Mouse (Mus musculus): ENCODE results near the gene Syk.

Syk gene

DNA sequence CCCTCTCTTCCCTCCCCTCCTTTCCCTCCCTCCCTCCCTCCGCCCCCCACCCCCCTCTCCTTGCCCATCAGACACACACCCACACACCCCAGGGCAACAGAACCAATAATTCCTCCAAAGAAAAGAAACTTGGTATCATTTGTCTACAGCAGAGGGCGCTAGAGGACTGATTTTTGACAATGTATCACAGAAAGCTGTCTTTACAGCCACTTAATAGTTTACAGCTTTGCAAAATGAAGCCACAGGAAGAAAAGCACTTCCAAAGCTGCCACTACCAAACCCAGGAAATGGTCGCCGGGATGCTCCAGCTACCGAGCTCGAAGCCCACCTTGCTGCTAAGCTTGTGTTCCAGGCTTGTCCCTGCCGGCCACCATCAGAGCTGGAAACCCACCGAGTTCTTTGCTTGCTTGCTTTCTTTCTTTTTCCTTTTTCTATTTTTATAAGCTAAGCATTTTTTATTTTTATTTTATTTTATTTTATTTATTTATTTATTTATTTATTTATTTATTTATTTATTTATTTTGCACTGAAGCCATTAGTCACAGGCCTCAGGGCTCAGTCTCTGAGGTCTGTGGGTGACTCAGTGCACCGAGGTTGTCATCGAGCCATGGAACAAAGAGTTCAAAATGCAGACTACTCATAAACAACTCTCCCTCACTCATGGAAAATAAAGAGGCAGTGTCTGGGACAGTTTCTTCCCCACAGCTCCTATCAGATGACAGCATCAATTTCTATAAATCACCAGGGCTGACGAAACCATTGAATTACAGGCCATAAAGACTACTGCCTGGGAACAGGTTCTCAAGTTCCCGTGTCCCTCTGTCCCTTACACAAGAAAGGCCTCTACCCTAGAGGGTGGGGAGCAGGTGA lies 68.6 kb downstream of the Syk start:
- peak; percentile 58 for DNase-seq (ENCODE audit: low spot score)

DNA sequence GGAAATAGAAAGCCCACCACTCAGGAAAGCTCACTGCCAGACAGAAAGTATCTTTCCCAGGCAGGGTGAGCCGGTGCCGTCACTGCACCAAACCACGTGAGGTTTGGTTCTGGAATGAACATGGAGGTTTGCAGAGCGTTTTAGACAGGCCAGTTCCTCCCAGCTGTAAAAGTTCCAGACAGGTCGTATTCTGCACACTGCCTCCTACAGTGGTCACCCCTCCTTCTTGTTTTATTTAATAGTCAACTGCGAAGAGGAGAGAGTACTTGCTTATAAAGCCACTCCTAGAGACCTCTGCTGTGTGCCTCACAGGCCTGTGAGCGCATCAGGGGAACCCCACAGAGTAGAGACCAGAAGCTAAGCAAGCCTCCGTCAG lies 69.3 kb downstream of the Syk start:
- no peak for DNase-seq (ENCODE audit: low spot score)

DNA sequence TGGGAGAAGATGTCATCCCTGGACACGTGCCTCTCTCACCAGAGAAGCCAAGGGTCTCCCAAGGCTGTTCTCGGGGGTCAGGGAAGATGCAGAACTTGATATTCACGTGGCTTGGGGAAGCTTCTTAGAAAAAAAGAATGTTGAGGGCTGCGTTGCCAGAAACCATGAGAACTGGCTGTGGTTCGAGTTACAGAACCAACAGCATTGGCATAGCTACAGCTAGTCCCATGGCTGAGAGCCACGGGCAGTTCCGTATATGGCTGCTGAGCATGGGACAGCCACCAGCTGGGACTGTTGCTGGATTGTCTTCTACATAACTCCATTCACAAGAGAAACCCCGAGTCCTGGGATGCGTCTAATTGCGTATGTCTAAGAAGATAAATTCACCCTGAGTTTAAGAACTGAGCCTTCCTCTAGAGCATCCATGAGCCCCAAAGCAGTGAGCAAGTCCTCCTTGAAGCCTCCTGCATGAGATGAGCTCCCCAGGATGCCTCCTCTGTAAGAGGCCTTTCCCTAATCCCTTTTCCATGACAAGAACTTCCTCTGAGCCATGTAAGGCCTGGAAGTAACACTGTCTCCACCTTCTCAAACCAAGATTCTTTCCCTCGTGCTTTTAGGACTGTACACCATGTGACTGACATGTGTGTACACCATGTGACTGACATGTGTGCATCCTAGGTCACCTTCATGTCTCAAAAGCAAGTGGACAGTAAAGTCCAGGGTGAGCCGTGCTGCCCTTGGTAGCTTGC lies 71.3 kb downstream of the Syk start:
- no peak for DNase-seq (ENCODE audit: low spot score)

DNA sequence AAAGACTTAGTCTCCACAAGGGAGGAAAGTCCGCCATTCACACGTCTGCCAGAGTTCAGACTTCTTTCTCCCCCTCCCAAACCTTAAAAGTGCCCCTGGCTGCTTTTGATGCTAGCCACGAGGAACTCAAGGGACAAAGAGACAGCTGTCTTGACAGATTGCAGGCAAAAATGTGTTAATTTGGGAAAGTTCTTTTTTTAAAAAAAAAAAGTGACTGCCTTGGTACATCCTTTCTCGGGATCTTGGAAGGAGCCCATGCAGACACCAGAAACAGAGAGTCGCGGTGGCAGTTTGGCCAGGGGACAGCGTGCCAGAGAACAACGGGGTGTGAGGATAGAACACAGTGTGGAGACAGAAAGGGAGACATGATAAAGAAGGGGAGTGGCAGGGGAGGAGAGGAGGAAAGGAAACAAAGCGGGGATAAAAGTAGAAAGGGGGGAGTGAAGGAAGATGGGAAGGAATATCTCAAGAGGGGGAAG lies 71.9 kb downstream of the Syk start:
- no peak for DNase-seq (ENCODE audit: low spot score)

DNA sequence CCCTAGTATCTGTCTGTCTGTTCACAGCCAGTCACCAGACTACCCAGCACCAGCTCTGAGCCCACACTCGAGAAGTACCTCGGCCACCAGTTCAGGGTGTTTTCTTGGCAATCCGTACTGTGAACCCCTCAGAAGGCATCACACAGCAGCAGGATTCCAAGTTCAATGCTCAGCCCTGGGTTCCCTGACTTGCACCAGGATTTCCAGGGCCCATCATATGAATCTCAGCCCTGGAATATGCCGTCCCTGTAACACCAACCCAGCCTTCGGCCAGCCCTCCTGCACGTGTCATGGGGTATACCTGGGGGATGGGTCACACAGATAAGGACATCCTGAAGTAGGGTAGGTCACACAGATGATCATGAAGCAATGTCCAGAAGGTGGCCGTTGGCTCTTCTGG lies 75.0 kb downstream of the Syk start:
- no peak for DNase-seq (ENCODE audit: low spot score)

DNA sequence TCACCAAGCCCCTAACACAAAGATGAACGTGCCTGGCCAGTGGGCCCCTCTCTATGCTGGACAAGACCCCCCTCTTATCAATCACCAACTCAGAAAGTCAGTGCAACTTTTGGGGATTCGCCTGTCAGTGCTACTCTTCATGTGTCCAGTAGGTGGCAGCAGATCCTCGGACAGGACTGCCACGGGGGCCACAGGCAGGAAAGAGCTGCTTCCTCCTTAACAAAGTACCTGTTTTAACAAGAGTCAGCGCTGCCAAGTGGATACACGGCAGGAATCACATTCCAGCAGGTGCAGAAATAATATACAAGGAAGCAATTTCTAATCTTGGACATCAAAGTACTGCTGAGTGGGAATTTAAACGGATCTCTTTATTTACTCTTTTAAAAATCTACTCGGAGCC lies 75.5 kb downstream of the Syk start:
- DNase-seq (ENCODE audit: low spot score): peak; percentile 66

DNA sequence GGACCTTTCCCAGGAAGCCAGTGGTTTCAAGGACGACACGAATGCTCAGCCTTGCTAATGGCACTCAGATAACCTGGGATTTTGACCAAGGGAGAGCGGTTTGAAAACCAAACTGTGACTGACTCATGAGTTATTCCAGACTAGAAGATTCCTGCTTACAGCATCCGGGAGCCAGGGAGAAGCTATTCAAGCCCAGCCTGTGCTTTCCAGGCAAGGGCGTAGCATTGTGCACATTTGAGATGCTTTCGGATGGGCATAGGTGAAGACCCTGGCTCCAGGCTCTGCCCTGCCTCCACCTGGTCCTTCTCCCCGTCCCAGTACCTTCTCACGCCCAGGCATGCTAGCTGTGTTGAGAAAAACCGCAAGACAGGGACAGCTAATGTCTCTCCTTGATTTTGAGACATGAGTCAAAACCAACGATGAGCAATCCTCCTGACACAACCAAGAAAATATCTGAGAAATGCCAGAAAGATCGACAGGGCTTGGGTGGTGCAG lies 76.2 kb downstream of the Syk start:
- DNase-seq (ENCODE audit: low spot score): no peak

DNA sequence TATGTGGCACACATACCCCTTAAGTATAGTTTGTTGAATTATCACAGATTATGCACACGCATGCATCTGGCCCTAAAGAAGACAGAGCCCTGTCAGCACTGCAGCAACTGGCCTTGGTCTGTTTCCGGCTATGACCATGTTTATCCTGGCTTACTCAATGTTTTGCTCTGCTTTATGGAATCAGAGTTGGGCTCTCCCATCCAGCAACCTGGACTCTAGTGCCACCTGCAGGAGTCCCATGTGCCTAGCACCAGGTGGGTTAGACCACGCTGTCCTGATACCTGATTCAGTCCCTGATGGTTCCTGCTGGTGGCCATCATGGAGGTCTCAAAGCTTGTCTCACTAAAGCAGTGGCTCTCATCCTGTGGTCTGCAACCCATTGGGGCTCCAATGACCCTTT lies 86.9 kb downstream of the Syk start:
- peak; percentile 34 for DNase-seq (ENCODE audit: low spot score)

DNA sequence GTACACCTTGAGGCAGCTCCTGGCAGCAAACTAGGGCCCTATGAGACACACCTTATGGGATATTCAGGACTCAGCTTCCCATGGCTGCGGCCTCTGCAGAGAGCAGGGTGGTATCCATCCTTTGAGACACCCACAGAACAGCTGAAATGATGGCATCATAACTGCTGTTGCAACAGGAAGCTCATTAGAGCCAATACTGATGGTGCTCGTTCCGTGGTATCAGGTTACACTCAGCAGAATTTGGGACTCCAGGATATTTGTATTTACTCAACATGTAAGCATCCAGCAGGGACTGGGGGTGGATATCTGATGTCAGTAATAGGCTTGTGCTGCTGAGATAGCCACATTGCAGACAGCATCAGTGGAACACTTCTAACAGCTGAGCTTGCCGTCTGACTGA lies 90.3 kb downstream of the Syk start:
- no peak for DNase-seq (ENCODE audit: low spot score)

DNA sequence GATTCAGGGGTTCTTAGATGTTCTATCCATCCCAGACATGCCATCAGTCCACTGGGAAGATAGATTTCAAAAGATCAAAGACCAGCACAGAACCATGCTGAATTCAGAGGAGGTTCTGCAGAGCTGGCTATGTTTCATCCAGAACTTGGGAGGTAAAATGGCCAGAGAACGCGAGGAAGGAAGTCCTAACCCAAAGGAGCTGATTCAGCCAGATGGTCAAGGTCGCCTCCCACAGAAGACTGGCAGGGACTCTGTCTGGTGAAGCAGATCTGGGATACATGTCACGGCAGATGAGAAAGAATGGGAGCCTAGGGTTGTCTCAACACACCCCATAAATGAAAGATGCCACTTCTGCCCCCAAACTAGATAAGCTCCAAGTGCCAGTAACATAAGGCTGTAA lies 90.9 kb downstream of the Syk start:
- no peak for DNase-seq (ENCODE audit: low spot score)

DNA sequence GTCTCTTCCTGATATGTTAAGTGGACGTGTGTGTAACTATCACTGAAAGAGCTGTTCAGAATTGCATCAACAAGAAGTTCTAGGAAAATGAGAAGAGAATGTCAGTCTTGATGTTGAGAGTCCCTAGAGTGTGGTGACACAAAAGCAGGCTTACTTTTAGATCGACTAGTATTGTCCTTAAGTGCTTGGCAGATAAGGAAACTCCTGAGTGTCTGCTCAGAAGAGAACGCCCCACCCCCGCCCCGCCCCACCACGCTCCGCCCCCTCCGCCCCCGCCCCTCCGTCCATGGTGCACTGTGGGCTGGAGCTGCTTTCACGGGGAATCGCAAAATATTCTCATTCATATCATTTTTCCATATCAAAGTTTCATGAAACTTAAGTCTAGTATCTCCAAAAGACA lies 91.9 kb downstream of the Syk start:
- no peak for DNase-seq (ENCODE audit: low spot score)

DNA sequence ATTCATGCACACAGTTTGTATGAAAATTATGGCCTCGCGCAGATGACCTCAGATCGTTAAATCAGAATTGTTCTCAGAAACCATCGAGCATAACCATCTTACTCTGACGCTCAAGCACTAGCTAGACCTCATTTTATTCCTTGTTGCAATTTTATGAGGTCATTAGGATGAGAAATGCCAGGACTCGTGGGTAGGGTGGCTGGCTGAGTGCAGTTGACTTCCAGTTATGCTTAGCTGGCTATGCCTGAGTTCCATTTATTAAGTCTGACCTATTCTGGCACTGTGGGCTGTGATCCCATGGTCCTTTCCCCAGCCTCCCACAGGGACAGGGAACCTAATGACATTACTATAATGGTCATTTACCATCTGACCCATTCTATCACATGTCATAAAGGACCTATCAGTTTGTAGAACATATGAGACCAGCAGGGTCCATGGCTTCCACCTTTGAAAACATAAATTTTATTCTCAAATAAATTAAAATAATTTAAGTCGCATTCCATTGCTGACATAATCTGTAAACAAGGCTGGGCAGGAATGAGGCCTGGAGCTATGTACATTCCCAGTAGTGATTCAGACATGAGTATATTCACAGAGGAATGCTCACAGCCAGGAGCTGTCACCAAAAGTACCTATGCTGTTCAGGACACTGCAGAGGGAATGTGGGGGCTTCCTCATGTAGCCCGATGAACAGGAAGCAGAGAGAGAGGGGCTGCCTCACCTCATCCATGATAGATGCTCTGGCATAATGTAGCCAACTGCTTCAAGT lies 92.7 kb downstream of the Syk start:
- no peak for DNase-seq (ENCODE audit: low spot score)

DNA sequence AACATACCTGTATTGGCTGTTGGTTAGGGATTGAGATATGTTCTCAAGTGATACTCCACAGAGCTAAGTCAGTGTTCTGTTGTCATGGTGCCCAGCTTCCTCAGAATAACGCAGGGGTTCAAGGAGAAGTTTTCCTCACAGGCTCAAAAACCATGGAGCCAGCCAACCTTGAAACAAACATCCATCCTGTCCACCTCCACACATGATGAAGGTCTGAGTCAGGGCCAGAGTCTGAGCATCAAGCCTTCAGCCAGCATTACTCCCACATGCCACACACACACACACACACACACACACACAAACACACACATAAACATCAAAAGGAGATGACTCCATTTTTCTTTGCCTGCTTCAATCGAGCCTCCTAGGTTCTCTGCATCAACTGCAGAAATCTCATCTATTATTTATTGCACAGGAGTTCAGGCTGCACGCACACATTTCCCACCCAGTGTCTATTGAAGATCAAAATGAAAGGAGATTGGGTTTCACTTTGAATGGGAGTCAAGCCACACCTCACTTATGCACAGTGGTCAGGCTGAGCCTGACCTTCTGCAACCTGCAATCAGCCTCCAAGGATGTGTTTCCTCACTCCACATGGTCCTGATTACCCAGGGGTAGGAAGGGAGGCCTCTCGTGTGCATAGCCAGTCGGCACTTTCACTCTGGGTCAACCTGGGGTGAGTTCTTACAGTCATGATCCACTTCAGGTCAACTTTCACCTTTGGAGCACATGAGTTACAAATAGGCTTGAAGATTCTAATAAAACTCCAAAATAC lies 93.9 kb downstream of the Syk start:
- DNase-seq (ENCODE audit: low spot score): no peak

DNA sequence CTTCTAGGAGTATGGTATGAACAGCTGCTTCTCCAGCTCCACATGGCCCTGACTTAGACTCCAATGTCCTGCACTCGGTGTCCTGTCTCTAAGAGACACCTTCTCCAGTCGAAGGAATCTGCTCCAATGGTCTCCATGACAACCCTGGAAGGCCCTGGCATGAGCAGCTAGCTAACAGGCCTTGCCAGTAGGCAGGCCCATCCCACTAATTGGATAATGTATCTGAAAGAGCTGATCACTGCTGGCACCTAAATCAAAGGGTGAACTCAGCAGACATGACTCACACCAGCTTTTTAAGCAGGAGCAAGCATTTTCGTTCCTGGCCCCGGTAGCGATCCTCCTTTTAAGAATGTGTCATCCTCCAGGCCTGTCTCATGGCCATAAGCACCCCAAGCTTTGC lies 96.9 kb downstream of the Syk start:
- no peak for DNase-seq (ENCODE audit: low spot score)

DNA sequence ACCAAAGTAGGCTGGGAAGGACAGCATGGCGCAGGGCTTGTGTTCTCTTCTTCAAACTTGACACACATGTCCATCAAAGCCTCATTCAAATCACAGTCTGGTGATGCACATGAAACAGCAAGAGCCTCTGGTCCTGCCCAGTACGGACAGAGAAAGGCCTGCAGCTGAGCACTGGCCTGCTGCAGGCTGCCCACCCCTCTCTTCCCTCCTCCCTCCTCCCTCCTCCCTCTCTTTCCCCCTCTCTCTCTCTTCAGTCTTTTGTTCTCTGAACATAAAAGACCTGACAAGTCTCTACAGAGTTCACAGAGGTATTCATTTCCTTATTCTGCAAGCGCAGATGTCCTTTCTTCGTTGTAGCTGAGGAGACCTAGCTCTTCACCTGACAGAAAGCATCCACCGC lies 99.1 kb downstream of the Syk start:
- DNase-seq (ENCODE audit: low spot score): no peak

DNA sequence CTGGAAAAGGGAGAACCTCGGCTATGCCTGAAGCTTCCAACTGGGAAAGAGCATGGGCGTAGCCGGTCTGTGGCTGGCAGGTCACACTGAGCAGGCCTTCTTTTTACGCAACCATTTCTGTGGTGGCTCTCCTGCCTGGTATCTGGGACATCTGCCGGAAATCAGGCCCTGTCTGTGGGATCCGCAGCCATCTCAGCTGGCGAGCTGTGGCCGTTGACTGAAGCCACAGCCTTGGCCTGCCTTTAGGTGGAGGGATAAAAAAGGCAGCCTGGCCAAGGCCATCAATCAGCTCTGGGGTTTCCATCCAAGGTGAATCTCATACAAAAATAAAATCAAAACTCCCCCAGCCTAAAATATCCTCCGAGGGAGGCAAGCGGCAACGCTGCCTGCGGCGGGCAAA lies 107.5 kb downstream of the Syk start:
- no peak for DNase-seq (ENCODE audit: low spot score)

DNA sequence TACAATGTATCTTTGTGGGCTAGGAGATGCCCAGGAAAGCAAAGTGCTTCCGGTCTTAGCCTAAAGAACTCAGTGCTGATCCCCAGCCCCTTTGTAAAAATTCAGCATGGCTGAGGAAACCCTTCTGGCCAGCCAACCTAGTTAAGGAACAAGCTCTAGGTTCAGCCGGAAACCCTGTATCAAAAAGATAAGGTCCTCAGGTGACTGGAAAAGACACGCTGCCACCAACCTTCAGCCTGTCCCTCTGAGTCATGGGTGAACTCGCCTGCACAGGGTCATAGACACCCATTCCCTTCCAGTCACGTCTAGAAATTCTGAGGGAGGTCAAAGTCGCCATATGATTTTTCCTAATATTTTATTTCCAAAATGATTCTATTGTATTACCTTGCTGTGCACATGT lies 109.3 kb downstream of the Syk start:
- DNase-seq (ENCODE audit: low spot score): no peak

DNA sequence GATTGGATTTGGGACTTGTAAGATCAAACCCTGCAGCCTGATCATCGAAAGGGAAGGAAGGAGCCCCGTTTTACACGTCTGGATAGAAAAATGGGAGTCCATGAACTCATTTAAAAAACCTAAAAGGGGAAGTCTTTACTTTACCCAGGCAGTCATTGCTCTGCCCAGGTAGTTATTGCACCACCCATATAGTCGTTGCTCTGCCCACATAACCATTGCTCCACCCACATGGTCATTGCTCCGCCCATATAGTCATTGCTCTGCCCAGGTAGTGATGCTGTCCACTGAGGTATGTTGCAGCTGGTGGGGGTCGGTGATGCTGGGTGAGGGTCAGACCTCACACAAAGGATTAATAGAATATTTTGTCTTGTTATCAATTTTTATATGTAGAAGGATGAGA lies 111.9 kb downstream of the Syk start:
- DNase-seq (ENCODE audit: low spot score): no peak
